Mouse (Mus musculus): ENCODE measurements around the gene Chst11. TPM values are rescaled to one million over a fixed set of nuclear protein-coding genes. Genes with fewer than 3 reads are reported as not detected.

Chst11 gene
- polyA plus RNA-seq, 1 experiment: 10.4 TPM

- H3K36me3 ChIP-seq (replicated peaks; ENCODE audit: low read length): peaks cover 23% of the 10 kb centered on the region
- peaks cover 91% of the 10 kb centered on the region for H3K4me1 ChIP-seq
- TF ChIP-seq GATA1 (IDR thresholded peaks at IDR 0.05; ENCODE audit: borderline replicate concordance, low read length) (no peak), FLI1 (IDR thresholded peaks at IDR 0.05; ENCODE audit: low read length) (no peak)
Observed at GRCm38 (mm10) chr10:83099669-83100068, 114.4 kb downstream of the Chst11 start.

GRCm38 (mm10) chr10:83100890-83101289, 115.6 kb downstream of the Chst11 start:
- Histone ChIP-seq H3K9me3 (no peaks in the 10 kb centered on the region), H3K4me3 (replicated peaks) (no peak overlapping the region), H3K4me1 (peaks cover 91% of the 10 kb centered on the region), H3K36me3 (replicated peaks; ENCODE audit: low read length) (peaks cover 17% of the 10 kb centered on the region), H3K27me3 (replicated peaks) (no peaks in the 10 kb centered on the region)
- TF ChIP-seq GATA1 (IDR thresholded peaks at IDR 0.05; ENCODE audit: borderline replicate concordance, low read length): no peak
- TF ChIP-seq FLI1 (IDR thresholded peaks at IDR 0.05; ENCODE audit: low read length): no peak

More at GRCm38 (mm10) chr10:83099669-83100068, 114.4 kb downstream of the Chst11 start:
- H3K9me3 ChIP-seq: no peaks in the 10 kb centered on the region
- no peaks in the 10 kb centered on the region for H3K27me3 ChIP-seq (replicated peaks)
- no peak overlapping the region for H3K4me3 ChIP-seq (replicated peaks)

- Histone ChIP-seq H3K9me3 (no peaks in the 10 kb centered on the region), H3K36me3 (replicated peaks; ENCODE audit: low read length) (peaks cover 16% of the 10 kb centered on the region)
Observed at GRCm38 (mm10) chr10:83101421-83102207, 116.3 kb downstream of the Chst11 start.

GRCm38 (mm10) chr10:83102745-83103144, 117.4 kb downstream of the Chst11 start:
- H3K4me3 ChIP-seq (replicated peaks): no peak overlapping the region
- H3K9me3 ChIP-seq: no peaks in the 10 kb centered on the region
- TF ChIP-seq FLI1 (IDR thresholded peaks at IDR 0.05; ENCODE audit: low read length) (no peak), GATA1 (IDR thresholded peaks at IDR 0.05; ENCODE audit: borderline replicate concordance, low read length) (no peak)
- peaks cover 91% of the 10 kb centered on the region for H3K4me1 ChIP-seq
- H3K36me3 ChIP-seq (replicated peaks; ENCODE audit: low read length): peaks cover 16% of the 10 kb centered on the region
- H3K27me3 ChIP-seq (replicated peaks): no peaks in the 10 kb centered on the region

More at GRCm38 (mm10) chr10:83101421-83102207, 116.3 kb downstream of the Chst11 start:
- Histone ChIP-seq H3K4me1 (peaks cover 91% of the 10 kb centered on the region), H3K4me3 (replicated peaks) (no peak overlapping the region), H3K27me3 (replicated peaks) (no peaks in the 10 kb centered on the region)
- TF ChIP-seq FLI1 (IDR thresholded peaks at IDR 0.05; ENCODE audit: low read length) (no peak), GATA1 (IDR thresholded peaks at IDR 0.05; ENCODE audit: borderline replicate concordance, low read length) (no peak)

GRCm38 (mm10) chr10:83104221-83104620, 118.9 kb downstream of the Chst11 start:
- H3K36me3 ChIP-seq (replicated peaks; ENCODE audit: low read length): peaks cover 6% of the 10 kb centered on the region
- H3K4me1 ChIP-seq: peaks cover 93% of the 10 kb centered on the region
- H3K9me3 ChIP-seq: no peaks in the 10 kb centered on the region
- no peak overlapping the region for H3K4me3 ChIP-seq (replicated peaks)
- TF ChIP-seq FLI1 (IDR thresholded peaks at IDR 0.05; ENCODE audit: low read length) (no peak), GATA1 (IDR thresholded peaks at IDR 0.05; ENCODE audit: borderline replicate concordance, low read length) (no peak)
- no peaks in the 10 kb centered on the region for H3K27me3 ChIP-seq (replicated peaks)

- H3K36me3 ChIP-seq (replicated peaks; ENCODE audit: low read length): peaks cover 25% of the 10 kb centered on the region
- H3K27me3 ChIP-seq (replicated peaks): no peaks in the 10 kb centered on the region
- TF ChIP-seq FLI1 (IDR thresholded peaks at IDR 0.05; ENCODE audit: low read length): no peak
- no peak for TF ChIP-seq GATA1 (IDR thresholded peaks at IDR 0.05; ENCODE audit: borderline replicate concordance, low read length)
- H3K4me3 ChIP-seq (replicated peaks): no peak overlapping the region
- H3K4me1 ChIP-seq: peaks cover 96% of the 10 kb centered on the region
- H3K9me3 ChIP-seq: no peaks in the 10 kb centered on the region
Observed at GRCm38 (mm10) chr10:83106152-83106746, 121.0 kb downstream of the Chst11 start.

GRCm38 (mm10) chr10:83107385-83107784, 122.1 kb downstream of the Chst11 start:
- peaks cover 34% of the 10 kb centered on the region for H3K36me3 ChIP-seq (replicated peaks; ENCODE audit: low read length)
- no peak for TF ChIP-seq GATA1 (IDR thresholded peaks at IDR 0.05; ENCODE audit: borderline replicate concordance, low read length)
- TF ChIP-seq FLI1 (IDR thresholded peaks at IDR 0.05; ENCODE audit: low read length): no peak

GRCm38 (mm10) chr10:83107921-83108738, 122.8 kb downstream of the Chst11 start:
- H3K9me3 ChIP-seq: no peaks in the 10 kb centered on the region
- H3K27me3 ChIP-seq (replicated peaks): no peaks in the 10 kb centered on the region
- TF ChIP-seq FLI1 (IDR thresholded peaks at IDR 0.05; ENCODE audit: low read length): no peak
- TF ChIP-seq GATA1 (IDR thresholded peaks at IDR 0.05; ENCODE audit: borderline replicate concordance, low read length): no peak
- peaks cover 96% of the 10 kb centered on the region for H3K4me1 ChIP-seq
- peaks cover 36% of the 10 kb centered on the region for H3K36me3 ChIP-seq (replicated peaks; ENCODE audit: low read length)
- H3K4me3 ChIP-seq (replicated peaks): peak overlapping the region; percentile 68

More at GRCm38 (mm10) chr10:83107385-83107784, 122.1 kb downstream of the Chst11 start:
- Histone ChIP-seq H3K27me3 (replicated peaks) (no peaks in the 10 kb centered on the region), H3K4me1 (peaks cover 95% of the 10 kb centered on the region), H3K9me3 (no peaks in the 10 kb centered on the region), H3K4me3 (replicated peaks) (no peak overlapping the region)

- peaks cover 37% of the 10 kb centered on the region for H3K36me3 ChIP-seq (replicated peaks; ENCODE audit: low read length)
- peaks cover 95% of the 10 kb centered on the region for H3K4me1 ChIP-seq
Observed at GRCm38 (mm10) chr10:83108946-83109345, 123.6 kb downstream of the Chst11 start.

More at GRCm38 (mm10) chr10:83108946-83109345, 123.6 kb downstream of the Chst11 start:
- TF ChIP-seq GATA1 (IDR thresholded peaks at IDR 0.05; ENCODE audit: borderline replicate concordance, low read length) (no peak), FLI1 (IDR thresholded peaks at IDR 0.05; ENCODE audit: low read length) (no peak)
- H3K27me3 ChIP-seq (replicated peaks): no peaks in the 10 kb centered on the region
- H3K9me3 ChIP-seq: no peaks in the 10 kb centered on the region
- H3K4me3 ChIP-seq (replicated peaks): no peak overlapping the region

All from megakaryocyte, embryonic 14.5 days (primary cell).